Mouse (Mus musculus) gastrocnemius, postnatal 25 days (tissue): ENCODE results near the gene Cd164. TPM values are rescaled to one million over a fixed set of nuclear protein-coding genes. Genes with fewer than 3 reads are reported as not detected.

ENCODE experiments used
- DNase-seq: peaks from one replicate; pipeline ENCODE4 v3.0.0; 2022
- total RNA-seq, 2 experiments: library from RNA; stranded (reverse); gene quantifications; 1 replicate in 1 of 2; 2 replicates in 1 of 2; pipeline ENCODE4 v1.2.3; 2021

Cd164 gene
- total RNA-seq, 2 experiments from 2014 or later: 114 to 119 TPM

- no peak for DNase-seq
Observed at GRCm38 (mm10) chr10:41546396-41547165, 27.4 kb downstream of the Cd164 start.

- peak; percentile 24 for DNase-seq
Observed at GRCm38 (mm10) chr10:41550711-41551110, 31.5 kb downstream of the Cd164 start.

GRCm38 (mm10) chr10:41552319-41552718, 33.1 kb downstream of the Cd164 start:
- DNase-seq: no peak

- DNase-seq: peak; percentile 64
Observed at GRCm38 (mm10) chr10:41552847-41553589, 33.8 kb downstream of the Cd164 start.

- peak; percentile 9 for DNase-seq
Observed at GRCm38 (mm10) chr10:41553711-41554110, 34.5 kb downstream of the Cd164 start.

- DNase-seq: no peak
Observed at GRCm38 (mm10) chr10:41555081-41555480, 35.9 kb downstream of the Cd164 start.

- no peak for DNase-seq
Observed at GRCm38 (mm10) chr10:41558401-41558800, 39.2 kb downstream of the Cd164 start.

- no peak for DNase-seq
Observed at GRCm38 (mm10) chr10:41561701-41562395, 42.6 kb downstream of the Cd164 start.

GRCm38 (mm10) chr10:41565141-41565540, 45.9 kb downstream of the Cd164 start:
- peak; percentile 74 for DNase-seq

GRCm38 (mm10) chr10:41568306-41568705, 49.1 kb downstream of the Cd164 start:
- DNase-seq: no peak

- DNase-seq: no peak
Observed at GRCm38 (mm10) chr10:41571065-41571464, 51.9 kb downstream of the Cd164 start.

- DNase-seq: no peak
Observed at GRCm38 (mm10) chr10:41572274-41572673, 53.1 kb downstream of the Cd164 start.

GRCm38 (mm10) chr10:41573190-41573589, 54.0 kb downstream of the Cd164 start:
- DNase-seq: peak; percentile 32

- no peak for DNase-seq
Observed at GRCm38 (mm10) chr10:41575451-41576327, 56.5 kb downstream of the Cd164 start.

GRCm38 (mm10) chr10:41576328-41576833, 57.2 kb downstream of the Cd164 start:
- DNase-seq: no peak

- DNase-seq: no peak
Observed at GRCm38 (mm10) chr10:41578541-41578940, 59.3 kb downstream of the Cd164 start.

GRCm38 (mm10) chr10:41580441-41580840, 61.2 kb downstream of the Cd164 start:
- no peak for DNase-seq
